Mouse (Mus musculus): ENCODE results near the gene Dnah12. TPM values are rescaled to one million over a fixed set of nuclear protein-coding genes. Genes with fewer than 3 reads are reported as not detected.
A peak's percentile ranks its signal among the peaks of the same experiment; 100 is the strongest.

Gene Dnah12
- polyA plus RNA-seq (2015; fragmentation: Nextera tagmentation; extraction: Ambion mirVana): 0.09 TPM in 2 replicates

GRCm38 (mm10) chr14:26692974-26693373, at the start of gene Dnah12:
TSS of gene Dnah12 (plus strand) at chr14:26693274.
- H3K27ac ChIP-seq: no peak within 1 kb of the TSS
- H3K4me2 ChIP-seq: no peak within 1 kb of the TSS
- H3K9me3 ChIP-seq (replicated peaks): no peaks in the 10 kb centered on the region
- no peaks in the 10 kb centered on the region; the same call in 1 of the 2 replicates for H3K4me1 ChIP-seq (replicated peaks)
- H3K36me3 ChIP-seq: no peaks in the 10 kb centered on the region
- H3K4me3 ChIP-seq: no peak within 1 kb of the TSS
- WGBS: 83% methylated on average over 3 of the region's 3 CpGs
- no peak within 1 kb of the TSS for H3K9ac ChIP-seq
- no peak for ATAC-seq (replicated peaks; ENCODE audit: insufficient number of reproducible peaks, insufficient read depth, low FRiP score, low read depth)
- no peaks in the 10 kb centered on the region for H3K27me3 ChIP-seq

DNA sequence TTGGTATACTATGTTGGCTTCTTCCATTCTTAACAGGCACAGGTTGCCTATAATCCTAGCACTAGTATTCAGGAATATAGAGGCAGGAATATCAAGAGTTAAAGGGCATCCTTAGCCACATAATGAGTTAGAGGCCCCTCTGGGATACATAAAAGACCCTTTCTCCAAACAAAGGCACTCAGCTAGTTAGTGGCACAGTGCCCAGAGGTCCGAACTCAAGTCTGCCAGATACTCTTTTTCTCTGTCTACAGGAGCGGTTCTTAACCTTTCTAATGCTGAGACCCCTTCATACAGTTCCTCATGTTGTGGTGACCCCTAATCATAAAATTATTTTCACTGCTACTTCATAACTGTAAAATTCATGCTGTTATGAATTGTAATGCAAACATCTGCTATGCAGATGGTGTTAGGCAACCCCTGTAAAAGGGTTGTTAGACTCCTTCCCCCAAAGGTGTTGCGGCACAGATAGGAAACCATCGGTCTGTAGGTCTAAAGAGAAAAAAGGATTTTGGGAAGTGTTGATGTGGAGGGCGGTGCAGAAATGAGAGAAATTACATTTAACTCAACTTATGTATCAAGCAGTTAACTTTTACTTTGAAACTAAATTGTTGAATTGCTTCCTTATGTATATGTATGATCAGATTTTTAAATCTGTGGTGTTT, 47.0 kb upstream of the Dnah12 start:
- 0 out of 2 replicates have a peak overlapping the region, but pooled peaks have one; percentile 2 for H3K4me2 ChIP-seq
- H3K9me3 ChIP-seq (replicated peaks): no peaks in the 10 kb centered on the region
- ATAC-seq (replicated peaks; ENCODE audit: insufficient number of reproducible peaks, insufficient read depth, low FRiP score, low read depth): no peak
- no peak overlapping the region for H3K27ac ChIP-seq
- peaks cover 26% of the 10 kb centered on the region for H3K4me1 ChIP-seq (replicated peaks)
- no peak overlapping the region for H3K4me3 ChIP-seq
- 0 out of 2 replicates have a peak overlapping the region, but pooled peaks have one; percentile 17 for H3K9ac ChIP-seq
- H3K36me3 ChIP-seq: peaks cover 14% of the 10 kb centered on the region
- no peaks in the 10 kb centered on the region for H3K27me3 ChIP-seq
- 47% methylated on average over 5 of the region's 5 CpGs for WGBS

- H3K4me3 ChIP-seq: no peak overlapping the region
Observed at GRCm38 (mm10) chr14:26647811-26648210, 45.3 kb upstream of the Dnah12 start.

DNA sequence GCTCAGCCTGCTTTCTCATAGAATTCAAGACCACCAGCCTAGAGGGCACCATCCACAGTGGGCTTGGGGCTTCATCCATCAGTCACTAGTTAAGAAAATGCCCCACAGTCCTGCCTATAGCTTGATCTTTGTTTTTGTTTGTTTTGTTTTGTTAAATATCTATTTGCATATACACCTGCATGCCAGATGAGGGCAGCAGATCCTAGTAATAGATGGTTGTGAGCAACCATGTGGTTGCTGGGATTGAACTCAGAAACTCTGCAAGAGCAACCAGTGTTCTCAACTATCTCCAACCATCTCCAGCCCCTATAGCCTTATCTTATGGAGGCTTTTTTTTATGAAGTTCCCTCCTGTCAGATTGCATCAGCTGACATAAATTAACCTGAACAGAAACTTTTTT, 41.2 kb upstream of the Dnah12 start:
- Histone ChIP-seq H3K4me3 (no peak overlapping the region), H3K27ac (no peak overlapping the region), H3K36me3 (peaks cover 55% of the 10 kb centered on the region), H3K9ac (no peak overlapping the region), H3K4me2 (no peak overlapping the region), H3K9me3 (replicated peaks) (no peaks in the 10 kb centered on the region), H3K4me1 (replicated peaks) (peaks cover 6% of the 10 kb centered on the region; the same call in 1 of the 2 replicates), H3K27me3 (no peaks in the 10 kb centered on the region)
- ATAC-seq (replicated peaks; ENCODE audit: insufficient number of reproducible peaks, insufficient read depth, low FRiP score, low read depth): no peak

More at GRCm38 (mm10) chr14:26647811-26648210, 45.3 kb upstream of the Dnah12 start:
- Histone ChIP-seq H3K9me3 (replicated peaks) (no peaks in the 10 kb centered on the region), H3K4me2 (no peak overlapping the region), H3K27me3 (no peaks in the 10 kb centered on the region), H3K27ac (no peak overlapping the region), H3K4me1 (replicated peaks) (peaks cover 26% of the 10 kb centered on the region), H3K36me3 (peaks cover 22% of the 10 kb centered on the region), H3K9ac (no peak overlapping the region)
- ATAC-seq (replicated peaks; ENCODE audit: insufficient number of reproducible peaks, insufficient read depth, low FRiP score, low read depth): no peak
- 61% methylated on average over 2 of the region's 2 CpGs for WGBS

DNA sequence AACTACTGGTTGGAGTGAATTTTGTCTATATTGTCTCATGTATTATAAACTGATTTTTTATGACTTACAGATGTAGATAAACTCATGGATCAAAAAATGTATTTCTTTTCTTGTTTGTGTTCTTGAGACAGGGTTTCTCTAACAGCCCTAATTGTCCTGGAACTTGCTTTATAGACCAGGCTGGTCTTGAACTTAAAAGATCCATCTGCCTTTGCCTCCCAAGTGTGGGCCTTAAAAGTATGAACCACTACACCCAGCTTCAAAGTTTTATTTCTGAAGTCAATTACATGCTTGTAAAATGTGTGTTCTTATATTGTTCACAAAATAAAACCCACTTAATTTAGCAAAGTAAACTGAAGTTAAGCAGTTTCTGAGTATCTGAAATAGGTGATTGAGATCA, 34.9 kb upstream of the Dnah12 start:
- Histone ChIP-seq H3K9me3 (replicated peaks) (no peaks in the 10 kb centered on the region), H3K4me3 (no peak overlapping the region), H3K9ac (no peak overlapping the region), H3K36me3 (peaks cover 50% of the 10 kb centered on the region), H3K4me1 (replicated peaks) (0 out of 2 replicates have a peak, but pooled peaks cover 5% of the 10 kb centered on the region), H3K4me2 (no peak overlapping the region), H3K27me3 (no peaks in the 10 kb centered on the region), H3K27ac (no peak overlapping the region)
- ATAC-seq (replicated peaks; ENCODE audit: insufficient number of reproducible peaks, insufficient read depth, low FRiP score, low read depth): no peak

- Histone ChIP-seq H3K27ac (no peak overlapping the region), H3K4me3 (no peak overlapping the region), H3K36me3 (peaks cover 47% of the 10 kb centered on the region), H3K4me2 (no peak overlapping the region), H3K27me3 (no peaks in the 10 kb centered on the region), H3K4me1 (replicated peaks) (0 out of 2 replicates have a peak, but pooled peaks cover 5% of the 10 kb centered on the region), H3K9ac (no peak overlapping the region), H3K9me3 (replicated peaks) (no peaks in the 10 kb centered on the region)
- no peak for ATAC-seq (replicated peaks; ENCODE audit: insufficient number of reproducible peaks, insufficient read depth, low FRiP score, low read depth)
- 91% methylated on average over 1 of the region's 1 CpGs for WGBS
Observed at GRCm38 (mm10) chr14:26660233-26660632, 32.8 kb upstream of the Dnah12 start.

GRCm38 (mm10) chr14:26662016-26662415, 31.1 kb upstream of the Dnah12 start:
- no peaks in the 10 kb centered on the region for H3K27me3 ChIP-seq
- WGBS: 53% methylated on average over 3 of the region's 3 CpGs
- no peak overlapping the region for H3K4me2 ChIP-seq
- no peaks in the 10 kb centered on the region for H3K9me3 ChIP-seq (replicated peaks)
- peaks cover 10% of the 10 kb centered on the region for H3K4me1 ChIP-seq (replicated peaks)
- no peak overlapping the region for H3K9ac ChIP-seq
- no peak overlapping the region for H3K27ac ChIP-seq
- H3K36me3 ChIP-seq: peaks cover 39% of the 10 kb centered on the region
- no peak overlapping the region for H3K4me3 ChIP-seq
- no peak for ATAC-seq (replicated peaks; ENCODE audit: insufficient number of reproducible peaks, insufficient read depth, low FRiP score, low read depth)

- Histone ChIP-seq H3K4me1 (replicated peaks) (peaks cover 13% of the 10 kb centered on the region), H3K9ac (no peak overlapping the region), H3K4me2 (no peak overlapping the region), H3K27ac (no peak overlapping the region), H3K27me3 (no peaks in the 10 kb centered on the region), H3K9me3 (replicated peaks) (no peaks in the 10 kb centered on the region), H3K36me3 (peaks cover 34% of the 10 kb centered on the region), H3K4me3 (no peak overlapping the region)
- no peak for ATAC-seq (replicated peaks; ENCODE audit: insufficient number of reproducible peaks, insufficient read depth, low FRiP score, low read depth)
- WGBS: 73% methylated on average over 2 of the region's 2 CpGs
Observed at GRCm38 (mm10) chr14:26662488-26662887, 30.6 kb upstream of the Dnah12 start.

DNA sequence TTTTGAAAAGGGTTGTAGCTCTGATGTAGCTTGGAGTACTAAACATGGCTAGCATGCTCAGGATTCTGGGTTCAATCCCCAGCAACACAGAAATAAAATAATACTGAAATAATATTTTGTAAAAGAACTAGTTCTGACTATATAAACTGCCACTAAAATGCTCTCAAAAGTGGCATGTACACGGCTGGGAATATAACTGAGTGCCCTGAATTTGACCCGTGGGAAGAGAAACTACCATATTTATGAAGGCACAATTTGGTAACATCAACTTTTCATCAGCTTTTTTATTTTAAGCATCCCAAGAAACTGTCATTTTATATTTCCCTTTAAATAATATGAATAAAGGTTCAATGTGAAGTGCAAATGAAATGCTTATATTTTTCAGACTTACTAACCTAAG, 29.2 kb upstream of the Dnah12 start:
- H3K9me3 ChIP-seq (replicated peaks): no peaks in the 10 kb centered on the region
- H3K36me3 ChIP-seq: peaks cover 32% of the 10 kb centered on the region
- no peak overlapping the region for H3K27ac ChIP-seq
- no peak for ATAC-seq (replicated peaks; ENCODE audit: insufficient number of reproducible peaks, insufficient read depth, low FRiP score, low read depth)
- no peak overlapping the region for H3K4me3 ChIP-seq
- no peak overlapping the region for H3K9ac ChIP-seq
- no peaks in the 10 kb centered on the region for H3K27me3 ChIP-seq
- H3K4me2 ChIP-seq: no peak overlapping the region
- H3K4me1 ChIP-seq (replicated peaks): peaks cover 20% of the 10 kb centered on the region
- 88% methylated on average over 2 of the region's 2 CpGs for WGBS

DNA sequence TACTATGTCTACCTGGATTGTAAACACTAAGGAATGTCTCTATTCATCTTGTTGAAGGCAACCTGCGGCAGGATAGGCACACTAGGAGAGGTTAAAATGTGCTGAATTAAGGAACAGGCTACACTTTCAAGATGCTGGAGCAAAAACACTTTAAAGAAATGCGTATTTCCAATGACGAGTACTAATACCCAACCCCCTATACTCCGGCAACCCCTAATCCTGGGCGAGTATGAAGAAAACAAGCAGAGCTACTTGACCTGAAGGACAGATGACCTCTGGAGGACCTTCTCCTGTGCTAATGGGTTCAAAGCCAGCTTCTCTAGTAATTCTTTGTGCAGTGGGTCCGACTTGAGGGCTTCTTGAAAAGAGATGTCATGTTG, 25.1 kb upstream of the Dnah12 start:
- WGBS: 11% methylated on average over 6 of the region's 6 CpGs
- H3K27ac ChIP-seq: no peak overlapping the region

DNA sequence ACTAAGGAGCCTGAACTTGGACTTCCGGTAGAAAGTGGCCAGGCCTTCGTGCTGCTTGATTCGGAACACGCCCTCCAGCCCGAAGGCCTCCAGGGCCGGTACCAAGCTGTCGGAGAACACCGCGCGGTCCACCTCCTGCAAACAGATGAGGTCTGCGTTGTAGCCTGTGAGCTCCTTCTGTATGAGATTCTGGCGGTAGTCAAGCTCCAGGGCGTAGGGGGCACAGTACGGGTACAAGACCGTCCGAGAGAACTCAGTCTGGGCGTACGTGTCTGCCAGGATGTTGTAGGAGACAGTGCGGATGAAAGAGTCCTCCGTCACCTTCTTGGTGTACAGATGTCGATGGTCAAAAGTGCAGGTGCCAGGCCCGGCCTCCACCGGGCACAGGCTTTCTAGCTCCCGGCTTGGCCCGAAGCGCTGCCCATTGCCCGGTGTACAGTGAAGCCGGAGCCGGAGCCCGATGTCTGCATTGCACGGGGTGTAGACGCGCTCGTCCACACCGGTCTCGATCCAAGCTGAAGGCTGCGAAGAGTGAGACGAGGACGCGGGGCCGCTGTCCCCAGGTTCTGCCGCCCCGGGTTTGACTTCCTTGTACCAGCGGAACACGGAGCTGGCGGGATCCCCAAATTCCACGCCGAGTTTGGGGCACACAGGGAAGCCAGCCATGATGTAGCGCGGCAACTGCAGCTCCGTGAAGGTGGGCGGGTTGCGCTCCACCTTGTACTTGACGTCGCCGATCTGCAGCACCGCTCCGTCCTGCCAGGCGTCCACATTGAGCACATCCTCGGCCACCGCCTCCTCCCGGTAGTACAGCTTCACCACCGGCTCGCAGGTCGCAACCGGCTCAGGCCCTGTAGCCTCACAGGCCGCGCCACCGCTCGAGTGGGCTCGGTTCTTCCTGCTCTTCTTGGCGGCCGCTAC, 24.4 kb upstream of the Dnah12 start:
- ATAC-seq (replicated peaks; ENCODE audit: insufficient number of reproducible peaks, insufficient read depth, low FRiP score, low read depth): peak; percentile 48
- H3K4me2 ChIP-seq: peak overlapping the region; percentile 87

More for the DNA sequence above, 25.1 kb upstream of the Dnah12 start:
- ATAC-seq (replicated peaks; ENCODE audit: insufficient number of reproducible peaks, insufficient read depth, low FRiP score, low read depth): no peak
- peaks cover 19% of the 10 kb centered on the region for H3K36me3 ChIP-seq
- no peaks in the 10 kb centered on the region for H3K9me3 ChIP-seq (replicated peaks)
- peak overlapping the region; percentile 87 for H3K4me2 ChIP-seq
- H3K4me1 ChIP-seq (replicated peaks): peaks cover 19% of the 10 kb centered on the region
- no peaks in the 10 kb centered on the region for H3K27me3 ChIP-seq
- H3K9ac ChIP-seq: peak overlapping the region; percentile 85
- H3K4me3 ChIP-seq: peak overlapping the region; percentile 94

More for the DNA sequence above, 24.4 kb upstream of the Dnah12 start:
- Histone ChIP-seq H3K36me3 (peaks cover 17% of the 10 kb centered on the region), H3K27ac (peak overlapping the region; percentile 88), H3K9me3 (replicated peaks) (no peaks in the 10 kb centered on the region), H3K4me3 (peak overlapping the region; percentile 94), H3K9ac (peak overlapping the region; percentile 85), H3K4me1 (replicated peaks) (peaks cover 19% of the 10 kb centered on the region), H3K27me3 (no peaks in the 10 kb centered on the region)
- under 1% methylated on average over 73 of the region's 73 CpGs for WGBS

Measured in heart, embryonic 15.5 days (tissue).